Comparison of ENCODE assay signal across 8 mouse cellular contexts in genomic region chr9:119401801-119402214, GRCm38 (mm10). TPM values are rescaled to one million over a fixed set of nuclear protein-coding genes. Genes with fewer than 3 reads are reported as not detected.
DNase-seq lines count a peak whose midpoint lies in the region; ATAC-seq and TF ChIP-seq lines count a peak whose summit lies in the region.

Gene Acvr2b (plus strand): TSS chr9:119402118.

- DNase-seq in 416B (ENCODE audit: low read depth) = peak; percentile 93
- DNase-seq in kidney, postnatal 0 days (ENCODE audit: low spot score) = peak; percentile 98
- peak; percentile 71 for DNase-seq in liver, adult 2 months (ENCODE audit: extremely low read depth, low read depth, low spot score)
- DNase-seq in spleen, postnatal 4 days (ENCODE audit: low spot score in 2 of 2) = peak; percentile 79 to 86

- TF ChIP-seq CTCF in bone marrow, adult 2 months (IDR thresholded peaks at IDR 0.05; ENCODE audit: control insufficient read depth, insufficient read depth, low read length) = no peak
- TF ChIP-seq CTCF in kidney, postnatal 0 days (IDR thresholded peaks at IDR 0.05; ENCODE audit: low read depth) = peak; percentile 59
- peak; percentile 39; the same call in 1 of the 2 replicates for TF ChIP-seq CTCF in liver, adult 2 months (IDR thresholded peaks at IDR 0.05; ENCODE audit: low read depth, low read length)

- H3K27ac ChIP-seq in bone marrow, adult 2 months (ENCODE audit: control insufficient read depth, insufficient read depth, low read depth, low read length, poor library complexity) = peak within 1 kb of the TSS; percentile 52; the same call in 1 of the 2 replicates
- H3K27ac ChIP-seq in embryonic facial prominence, embryonic 15.5 days (replicated peaks) = peak within 1 kb of the TSS; percentile 94
- H3K27ac ChIP-seq in heart, embryonic 12.5 days (ENCODE audit: poor library complexity, severe bottlenecking) = peak within 1 kb of the TSS; percentile 93
- peak within 1 kb of the TSS; percentile 99 for H3K27ac ChIP-seq in kidney, postnatal 0 days
- peak within 1 kb of the TSS; percentile 95 for H3K27ac ChIP-seq in liver, adult 2 months (replicated peaks; ENCODE audit: insufficient read depth, low read depth, low read length)

- peak within 1 kb of the TSS; percentile 28 for H3ac ChIP-seq in myocyte (ENCODE audit: control insufficient read depth, insufficient read length)

- H3K9ac ChIP-seq in embryonic facial prominence, embryonic 15.5 days = peak within 1 kb of the TSS; percentile 86
- H3K9ac ChIP-seq in heart, embryonic 12.5 days = peak within 1 kb of the TSS; percentile 94
- H3K9ac ChIP-seq in kidney, postnatal 0 days (ENCODE audit: low read depth, low read length) = peak within 1 kb of the TSS; percentile 100
- H3K9ac ChIP-seq in liver, adult 2 months (ENCODE audit: low read depth, low read length) = peak within 1 kb of the TSS; percentile 98

- no peaks in the 10 kb centered on the region for H3K27me3 ChIP-seq in embryonic facial prominence, embryonic 15.5 days
- no peaks in the 10 kb centered on the region for H3K27me3 ChIP-seq in heart, embryonic 12.5 days (replicated peaks)
- no peaks in the 10 kb centered on the region for H3K27me3 ChIP-seq in kidney, postnatal 0 days (ENCODE audit: insufficient read depth, low read length)
- H3K27me3 ChIP-seq in liver, adult 2 months (ENCODE audit: control insufficient read depth, insufficient read depth, low read length) = no peaks in the 10 kb centered on the region
- H3K27me3 ChIP-seq in myocyte (ENCODE audit: control insufficient read depth, insufficient read depth, insufficient read length) = peaks cover 11% of the 10 kb centered on the region

- peak; percentile 92 for ATAC-seq in embryonic facial prominence, embryonic 15.5 days (ENCODE audit: insufficient number of reproducible peaks, low FRiP score, low TSS enrichment, low read depth)
- peak; percentile 93 for ATAC-seq in heart, embryonic 12.5 days (ENCODE audit: insufficient number of reproducible peaks, low FRiP score)
- ATAC-seq in kidney, postnatal 0 days (replicated peaks; ENCODE audit: low FRiP score, low read depth) = peak; percentile 94

- H3K79me2 ChIP-seq in liver, adult 2 months (ENCODE audit: control insufficient read depth, insufficient read depth, low read length) = peaks cover 24% of the 10 kb centered on the region
- no peaks in the 10 kb centered on the region for H3K79me2 ChIP-seq in myocyte (ENCODE audit: control insufficient read depth, insufficient read depth)

- no peak for TF ChIP-seq POLR2A in bone marrow, adult 2 months (IDR thresholded peaks at IDR 0.05; ENCODE audit: borderline replicate concordance, control insufficient read depth, low read depth, low read length)
- 0 out of 2 replicates have a peak, but pooled peaks have one; percentile 32 for TF ChIP-seq POLR2A in liver, adult 2 months (IDR thresholded peaks at IDR 0.05; ENCODE audit: extremely low read depth, insufficient read depth, low read length)
- no peak for TF ChIP-seq POLR2A in myocyte (IDR thresholded peaks at IDR 0.05; ENCODE audit: insufficient read length, low read depth)

- no peaks in the 10 kb centered on the region for H3K36me3 ChIP-seq in embryonic facial prominence, embryonic 15.5 days
- H3K36me3 ChIP-seq in heart, embryonic 12.5 days = peaks cover 3% of the 10 kb centered on the region; the same call in 1 of the 2 replicates
- H3K36me3 ChIP-seq in kidney, postnatal 0 days (ENCODE audit: insufficient read depth, low read length) = no peaks in the 10 kb centered on the region
- no peaks in the 10 kb centered on the region for H3K36me3 ChIP-seq in liver, adult 2 months (ENCODE audit: control insufficient read depth, insufficient read depth, low read length)
- H3K36me3 ChIP-seq in myocyte (ENCODE audit: control insufficient read depth, insufficient read depth) = no peaks in the 10 kb centered on the region

- under 1% methylated on average over 25 of the region's 32 CpGs for WGBS in bone marrow, adult 2 months
- WGBS in embryonic facial prominence, embryonic 15.5 days = 2% methylated on average over 24 of the region's 32 CpGs
- WGBS in heart, embryonic 12.5 days = 0% methylated on average over 32 of the region's 32 CpGs
- WGBS in kidney, postnatal 0 days = 0% methylated on average over 19 of the region's 32 CpGs
- WGBS in liver, adult 2 months = under 1% methylated on average over 24 of the region's 32 CpGs

- peak within 1 kb of the TSS; percentile 88 for H3K4me2 ChIP-seq in embryonic facial prominence, embryonic 15.5 days (replicated peaks)
- peak within 1 kb of the TSS; percentile 95 for H3K4me2 ChIP-seq in heart, embryonic 12.5 days
- H3K4me2 ChIP-seq in kidney, postnatal 0 days (ENCODE audit: low read length) = peak within 1 kb of the TSS; percentile 98
- H3K4me2 ChIP-seq in myocyte (ENCODE audit: low read depth) = peak within 1 kb of the TSS; percentile 93

- H3K9me3 ChIP-seq in embryonic facial prominence, embryonic 15.5 days (replicated peaks) = no peaks in the 10 kb centered on the region
- no peaks in the 10 kb centered on the region for H3K9me3 ChIP-seq in heart, embryonic 12.5 days (replicated peaks)
- H3K9me3 ChIP-seq in kidney, postnatal 0 days (replicated peaks; ENCODE audit: low read length) = no peaks in the 10 kb centered on the region

- H3K4me3 ChIP-seq in bone marrow, adult 2 months (replicated peaks; ENCODE audit: control insufficient read depth, low read depth, low read length) = peak within 1 kb of the TSS; percentile 57
- H3K4me3 ChIP-seq in embryonic facial prominence, embryonic 15.5 days (replicated peaks) = peak within 1 kb of the TSS; percentile 81
- H3K4me3 ChIP-seq in heart, embryonic 12.5 days = peak within 1 kb of the TSS; percentile 85
- peak within 1 kb of the TSS; percentile 91 for H3K4me3 ChIP-seq in kidney, postnatal 0 days (replicated peaks; ENCODE audit: low read depth, low read length)
- peak within 1 kb of the TSS; percentile 93 for H3K4me3 ChIP-seq in liver, adult 2 months (ENCODE audit: insufficient read depth, low read depth, low read length)
- H3K4me3 ChIP-seq in myocyte = peak within 1 kb of the TSS; percentile 28

- H3K4me1 ChIP-seq in bone marrow, adult 2 months (ENCODE audit: control insufficient read depth, insufficient read depth, low read length) = peaks cover 1% of the 10 kb centered on the region; the same call in 1 of the 2 replicates
- H3K4me1 ChIP-seq in embryonic facial prominence, embryonic 15.5 days = peaks cover 24% of the 10 kb centered on the region
- H3K4me1 ChIP-seq in heart, embryonic 12.5 days (replicated peaks) = peaks cover 27% of the 10 kb centered on the region
- H3K4me1 ChIP-seq in kidney, postnatal 0 days (replicated peaks; ENCODE audit: insufficient read depth, low read length) = peaks cover 6% of the 10 kb centered on the region; the same call in 1 of the 2 replicates
- peaks cover 12% of the 10 kb centered on the region; the same call in 1 of the 2 replicates for H3K4me1 ChIP-seq in liver, adult 2 months (ENCODE audit: control insufficient read depth, insufficient read depth, low read length)

TF ChIP-seq in myocyte, 11 proteins besides CTCF, POLR2A, EP300 and RAD21:
- TF ChIP-seq CEBPB (IDR thresholded peaks at IDR 0.05; ENCODE audit: insufficient read depth, poor library complexity, severe bottlenecking) = no peak
- TF ChIP-seq MYOD1 (IDR thresholded peaks at IDR 0.05; ENCODE audit: control insufficient read depth in 1 of 3, insufficient read length in 2 of 3, low read depth in 2 of 3) = no peak
- no peak for TF ChIP-seq TCF12 (IDR thresholded peaks at IDR 0.05; ENCODE audit: insufficient read depth, poor library complexity, severe bottlenecking)
- TF ChIP-seq POLR2AphosphoS2 (IDR thresholded peaks at IDR 0.05; ENCODE audit: insufficient read length, low read depth) = no peak
- TF ChIP-seq MAX (IDR thresholded peaks at IDR 0.05; ENCODE audit: low read depth) = no peak
- no peak for TF ChIP-seq USF1 (IDR thresholded peaks at IDR 0.05; ENCODE audit: low read depth)
- TF ChIP-seq SRF (IDR thresholded peaks at IDR 0.05; ENCODE audit: control insufficient read depth, insufficient read length, low read depth) = no peak
- no peak for TF ChIP-seq MYOG (IDR thresholded peaks at IDR 0.05; ENCODE audit: control insufficient read depth in 1 of 3, insufficient read depth in 1 of 3, insufficient read length in 2 of 3, low read depth in 2 of 3)
TF ChIP-seq in myocyte: peak in this region for 0.

RNA-seq across cellular contexts. Expression of gene Acvr2b, which starts in this region (rescaled TPM):
- polyA plus RNA-seq in bone marrow, adult 2 months (2011; ENCODE audit: insufficient read depth, insufficient read length, low replicate concordance, missing spikeins) = 0.47 and 2.8 TPM in 2 replicates
- 20.8 and 21.4 TPM in 2 replicates for polyA plus RNA-seq in embryonic facial prominence, embryonic 15.5 days (2015; fragmentation: Nextera tagmentation; extraction: Ambion mirVana)
- 23.3 and 28.9 TPM in 2 replicates for polyA plus RNA-seq in heart, embryonic 12.5 days (2016; fragmentation: Nextera tagmentation; extraction: Ambion mirVana)
- polyA plus RNA-seq in kidney, postnatal 0 days (2015; fragmentation: Nextera tagmentation; extraction: Ambion mirVana) = 17.6 and 20.2 TPM in 2 replicates
- 3.7 and 4.2 TPM in 2 replicates for total RNA-seq in liver, adult 2 months (2014; rRNA removed)
- polyA plus RNA-seq in liver, adult 2 months (2012; rRNA removed) = 2.8 and 4.8 TPM in 2 replicates
- 1.8 TPM for polyA plus RNA-seq in myocyte (2012; fragmentation: generic; extraction: Trizol)

Comparison
In these comparisons a context has a peak if more than half of its experiments do, and no peak if none do; other contexts are left out.
1. Peak in every context shown above with its lines: DNase-seq, ATAC-seq, H3K4me3 ChIP-seq and H3K27ac ChIP-seq.
2. H3K4me3 ChIP-seq: peak in every context shown above with its lines; median percentile 93 in liver, adult 2 months; 91 in kidney, postnatal 0 days; 85 in heart, embryonic 12.5 days; 81 in embryonic facial prominence, embryonic 15.5 days; 57 in bone marrow, adult 2 months; 28 in myocyte.